Mouse (Mus musculus) midbrain, embryonic 13.5 days (tissue): Measurements from ENCODE around the gene Ypel3. TPM values are rescaled to one million over a fixed set of nuclear protein-coding genes. Genes with fewer than 3 reads are reported as not detected.
A peak's percentile ranks its signal among the peaks of the same experiment; 100 is the strongest.

ENCODE experiments used
- ATAC-seq: fragments of 200-750 bp; cut with Nextera tagmentation; 2 replicates; pipeline ENCODE4 v1.8.0; 2017; ENCODE audit warnings: mild to moderate bottlenecking, moderate TSS enrichment, moderate library complexity
- H3K27ac ChIP-seq: fragments of 300-500 bp; sonication (generic); 2 replicates; pipeline ENCODE4 v1.5.1; 2015; ENCODE audit warnings: inconsistent platforms, mild to moderate bottlenecking, moderate library complexity
- H3K27me3 ChIP-seq: fragments of 300-500 bp; sonication (generic); 2 replicates; pipeline ENCODE4 v1.6.1; 2015; ENCODE audit warnings: mild to moderate bottlenecking, inconsistent platforms
- H3K36me3 ChIP-seq: fragments of 300-500 bp; sonication (generic); 2 replicates; pipeline ENCODE4 v1.6.1; 2015; ENCODE audit warnings: mild to moderate bottlenecking, inconsistent platforms
- H3K4me1 ChIP-seq: fragments of 300-500 bp; sonication (generic); replicated peaks from 2 replicates; pipeline ENCODE4 v1.6.1; 2015; ENCODE audit warnings: inconsistent platforms
- H3K4me2 ChIP-seq: fragments of 300-500 bp; sonication (generic); replicated peaks from 2 replicates; pipeline ENCODE4 v1.6.1; 2015; ENCODE audit warnings: moderate library complexity, mild to moderate bottlenecking, inconsistent platforms
- H3K4me3 ChIP-seq: fragments of 300-500 bp; sonication (generic); replicated peaks from 2 replicates; pipeline ENCODE4 v1.5.1; 2015; ENCODE audit warnings: mild to moderate bottlenecking, inconsistent platforms
- H3K9ac ChIP-seq: fragments of 300-500 bp; sonication (generic); replicated peaks from 2 replicates; pipeline ENCODE4 v1.6.1; 2015; ENCODE audit warnings: mild to moderate bottlenecking, inconsistent platforms
- H3K9me3 ChIP-seq: fragments of 300-500 bp; sonication (generic); 2 replicates; pipeline ENCODE4 v1.6.1; 2016; ENCODE audit warnings: mild to moderate bottlenecking, inconsistent platforms
- WGBS: fragments of 180-500 bp; shearing (Covaris S2); methylation state at CpG from one replicate; pipeline ENCODE4 v1.1.7; 2015; 5-methylcytosine and 5-hydroxymethylcytosine counted together
- polyA plus RNA-seq: library from polyadenylated mRNA; unstranded; fragments of >200 nt; fragmentation: Nextera tagmentation; extraction: Ambion mirVana; gene quantifications from 2 replicates; pipeline ENCODE4 v1.2.1, GENCODE M21; 2015

The Ypel3 gene
- polyA plus RNA-seq, 1 experiment from 2014 or later = 180 TPM

DNA sequence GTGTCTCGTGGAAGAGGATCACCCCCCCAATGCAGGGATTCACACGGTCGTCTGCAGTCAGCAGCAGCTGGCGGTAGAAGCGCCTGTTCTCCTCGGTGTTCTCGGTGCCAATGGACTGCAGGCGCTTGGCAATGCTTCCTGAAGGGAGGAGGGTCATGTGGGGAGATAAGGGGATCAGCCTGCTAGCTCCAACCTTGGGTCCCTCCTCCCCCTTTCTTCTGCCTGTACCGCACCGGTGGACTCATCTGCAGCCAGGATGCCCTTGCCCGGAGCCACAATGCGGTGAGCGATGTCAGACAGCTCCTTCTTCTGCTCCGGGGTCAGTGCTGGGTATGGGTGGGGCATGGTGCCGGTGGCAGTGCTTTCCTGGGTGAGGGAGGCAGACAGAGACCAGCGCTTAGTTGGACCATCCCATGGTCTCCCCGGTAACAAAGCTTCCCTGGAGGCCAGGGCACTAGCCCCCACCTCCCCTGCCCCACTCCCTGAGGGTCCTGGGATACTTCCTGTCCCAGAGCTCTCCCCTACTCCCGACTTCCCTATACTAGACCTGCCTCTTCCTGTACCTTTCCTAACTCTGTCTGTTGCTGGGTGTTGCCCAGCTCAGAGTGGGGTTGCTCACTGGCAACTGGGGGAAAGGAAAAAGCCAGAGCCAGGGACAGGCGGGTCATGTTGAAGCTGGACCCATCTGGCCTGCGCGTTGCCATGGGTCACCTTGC, 20.8 kb downstream of the Ypel3 start, which contains the start of gene Fam57b:
Gene Fam57b, plus strand, starts transcription at position 258 of the 716 bp plus-strand sequence.
- H3K4me1 ChIP-seq = peaks cover 43% of the 10 kb centered on the region
- no peaks in the 10 kb centered on the region for H3K27me3 ChIP-seq
- H3K9me3 ChIP-seq = no peaks in the 10 kb centered on the region
- H3K4me3 ChIP-seq = peak within 1 kb of the TSS; percentile 84
- peaks cover 32% of the 10 kb centered on the region for H3K36me3 ChIP-seq
- ATAC-seq = no peak
- whole genome bisulfite sequencing = 28% methylated on average over 21 of the region's 21 CpGs
- H3K4me2 ChIP-seq = peak within 1 kb of the TSS; percentile 82
- H3K9ac ChIP-seq = peak within 1 kb of the TSS; percentile 89
- peak within 1 kb of the TSS; percentile 91 for H3K27ac ChIP-seq

DNA sequence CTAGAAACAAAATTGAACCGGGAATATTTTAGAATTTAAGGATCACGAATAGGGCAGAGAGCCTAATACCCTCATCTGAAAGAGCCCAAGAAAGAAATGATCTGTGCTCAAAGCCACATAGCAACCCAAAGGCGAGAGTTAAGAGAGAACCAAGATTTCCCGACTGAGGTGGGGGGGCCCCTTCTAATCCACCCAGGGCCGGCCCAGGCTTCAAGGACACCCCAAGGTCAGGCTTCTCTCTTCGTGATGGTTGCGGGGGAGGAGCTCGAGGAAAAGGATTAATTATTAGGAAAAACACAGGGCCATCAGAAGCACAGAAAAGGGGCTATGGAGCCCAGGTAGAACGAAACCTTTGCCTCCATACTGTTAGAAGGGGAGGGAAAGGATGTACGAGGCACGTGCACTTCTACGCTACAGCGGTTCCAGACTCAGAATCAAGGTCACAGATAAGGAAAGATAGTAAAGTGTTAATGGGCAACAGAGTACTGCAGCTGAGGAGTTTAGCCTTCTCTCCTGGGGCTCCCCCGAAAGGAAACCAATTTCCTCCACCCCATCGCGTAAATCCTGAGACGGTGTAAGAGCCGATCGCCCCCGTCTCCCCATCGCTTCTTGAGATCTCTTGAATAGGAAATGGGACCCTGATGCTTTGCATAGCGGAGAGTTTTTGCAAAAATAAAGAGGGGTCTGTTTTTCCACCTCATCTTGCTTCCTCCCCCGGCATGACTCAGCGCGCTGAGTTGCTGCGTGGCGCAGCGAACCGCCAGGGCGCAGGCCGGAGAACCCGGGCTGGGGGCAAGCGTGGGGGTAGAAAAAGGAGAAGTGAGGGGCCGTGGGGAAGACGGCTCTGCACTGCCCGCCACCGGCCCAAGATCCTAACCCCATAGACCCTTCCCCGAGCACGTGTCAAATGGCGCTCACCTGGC, 21.6 kb downstream of the Ypel3 start:
- WGBS = under 1% methylated on average over 40 of the region's 40 CpGs
- H3K9me3 ChIP-seq = no peaks in the 10 kb centered on the region
- H3K27me3 ChIP-seq = no peaks in the 10 kb centered on the region
- peak overlapping the region; percentile 82 for H3K4me2 ChIP-seq
- H3K36me3 ChIP-seq = peaks cover 34% of the 10 kb centered on the region
- H3K9ac ChIP-seq = peak overlapping the region; percentile 89
- peak overlapping the region; percentile 91 for H3K27ac ChIP-seq
- no peak for ATAC-seq
- H3K4me3 ChIP-seq = peak overlapping the region; percentile 84
- peaks cover 36% of the 10 kb centered on the region for H3K4me1 ChIP-seq

DNA sequence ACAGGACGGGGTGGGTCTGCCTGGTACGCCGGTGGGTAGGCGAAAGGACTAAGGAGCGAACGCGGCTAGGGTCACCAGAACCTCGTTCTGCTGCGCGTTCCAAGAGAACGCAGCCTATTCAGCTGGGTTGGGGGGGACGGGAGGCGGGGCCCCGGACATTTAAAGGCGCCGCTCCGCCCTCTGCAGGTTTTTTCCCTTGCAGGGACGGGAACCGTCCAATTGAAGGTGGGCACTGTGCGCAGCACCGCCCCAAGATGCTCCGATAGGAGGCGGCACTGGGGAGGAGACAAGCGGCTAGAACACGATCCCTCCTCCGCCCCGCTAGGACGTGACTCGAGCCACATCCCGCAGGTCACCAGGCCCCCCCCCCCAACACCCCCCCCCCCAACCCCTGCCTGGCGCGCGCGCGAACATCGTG, 22.3 kb downstream of the Ypel3 start:
- peak overlapping the region; percentile 91 for H3K27ac ChIP-seq
- H3K4me1 ChIP-seq = peaks cover 36% of the 10 kb centered on the region
- no peaks in the 10 kb centered on the region for H3K9me3 ChIP-seq
- WGBS = under 1% methylated on average over 30 of the region's 36 CpGs
- peaks cover 38% of the 10 kb centered on the region for H3K36me3 ChIP-seq
- peak overlapping the region; percentile 84 for H3K4me3 ChIP-seq
- peak; percentile 96 for ATAC-seq
- peak overlapping the region; percentile 89 for H3K9ac ChIP-seq
- H3K27me3 ChIP-seq = no peaks in the 10 kb centered on the region
- peak overlapping the region; percentile 82 for H3K4me2 ChIP-seq

DNA sequence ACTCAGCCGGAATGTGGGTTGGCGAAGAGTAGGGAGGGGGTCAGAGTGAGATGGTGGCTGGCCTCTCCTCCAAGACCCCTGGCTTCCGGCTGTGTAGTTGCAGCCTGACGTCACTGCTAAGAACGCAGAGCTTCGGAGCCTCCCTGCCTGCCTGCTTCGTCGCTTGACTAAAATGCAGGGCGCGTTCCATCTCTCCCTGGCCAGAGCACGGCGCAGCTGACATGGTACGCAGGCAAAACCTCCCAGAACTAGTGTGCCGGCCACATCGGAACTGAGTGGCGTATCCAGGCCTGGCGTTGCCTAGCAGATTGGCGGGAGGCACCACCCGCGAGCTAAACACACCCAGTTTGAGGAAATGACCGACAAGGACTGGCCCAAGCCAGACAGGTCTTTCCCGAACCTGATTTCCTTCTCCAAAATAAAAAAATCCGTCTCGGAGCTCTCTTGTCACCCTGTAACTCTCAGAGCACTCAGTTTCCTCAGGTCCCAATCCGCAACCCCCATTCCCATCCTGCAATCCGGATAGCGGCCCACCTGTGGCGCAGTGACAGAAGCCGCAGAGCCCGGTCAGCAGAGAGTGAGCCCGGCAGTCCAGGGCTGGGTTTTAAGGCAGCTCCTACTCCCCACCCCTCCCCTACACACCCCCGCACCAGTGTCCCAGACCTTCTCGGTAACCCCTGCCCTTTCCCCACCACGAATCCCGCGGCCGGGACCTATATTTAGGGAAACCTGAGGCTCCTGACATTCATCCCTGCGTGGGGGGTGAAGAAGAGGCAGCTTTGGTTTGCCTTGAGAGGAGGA, 22.9 kb downstream of the Ypel3 start:
- H3K9ac ChIP-seq = peak overlapping the region; percentile 80
- peaks cover 36% of the 10 kb centered on the region for H3K4me1 ChIP-seq
- no peaks in the 10 kb centered on the region for H3K27me3 ChIP-seq
- peak overlapping the region; percentile 91 for H3K27ac ChIP-seq
- peak; percentile 93 for ATAC-seq
- H3K4me3 ChIP-seq = peak overlapping the region; percentile 84
- H3K4me2 ChIP-seq = peak overlapping the region; percentile 82
- under 1% methylated on average over 36 of the region's 38 CpGs for WGBS
- H3K9me3 ChIP-seq = no peaks in the 10 kb centered on the region
- peaks cover 34% of the 10 kb centered on the region for H3K36me3 ChIP-seq

DNA sequence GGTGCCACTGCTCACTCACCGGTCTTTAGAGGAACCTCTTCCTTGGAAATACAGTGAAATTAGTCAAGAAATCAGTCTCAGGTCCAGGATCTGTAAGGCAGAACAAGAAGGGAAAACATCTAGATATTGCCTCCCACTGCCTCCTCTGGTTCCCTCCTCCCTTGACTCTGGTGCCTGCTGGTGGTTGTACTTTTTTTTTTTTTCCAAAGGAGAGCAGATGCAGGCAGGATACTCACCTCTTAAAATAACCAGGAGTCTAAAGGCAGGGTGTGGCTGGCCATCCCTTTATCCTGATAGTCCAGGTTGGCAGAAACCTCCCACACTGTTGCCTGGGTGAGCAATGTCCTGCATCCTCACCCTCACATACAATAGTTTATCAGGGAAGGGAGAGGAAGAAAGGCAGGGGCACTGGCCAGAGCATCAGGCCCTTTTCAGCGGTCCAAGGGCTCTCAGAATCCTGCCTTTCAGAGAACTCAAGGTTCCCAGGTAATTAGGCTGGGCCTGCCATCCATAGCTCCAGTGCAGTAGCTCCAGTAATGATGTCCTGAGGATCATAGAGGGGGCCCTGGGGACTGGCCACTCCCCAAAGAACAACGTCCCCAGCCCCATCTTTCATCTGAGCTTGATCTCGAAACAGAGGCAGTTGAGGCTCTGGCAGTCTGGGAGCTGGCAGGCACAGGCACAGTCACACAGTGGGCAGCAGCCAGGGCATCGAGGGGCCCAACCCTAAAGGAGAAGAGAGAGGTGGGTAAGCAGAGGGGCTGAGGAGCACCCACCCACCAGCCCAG, 23.7 kb downstream of the Ypel3 start:
- Histone ChIP-seq H3K4me2 (peak overlapping the region; percentile 82), H3K36me3 (peaks cover 26% of the 10 kb centered on the region), H3K4me1 (peaks cover 36% of the 10 kb centered on the region), H3K27ac (peak overlapping the region; percentile 91), H3K9ac (peak overlapping the region; percentile 80), H3K27me3 (no peaks in the 10 kb centered on the region), H3K4me3 (peak overlapping the region; percentile 84), H3K9me3 (no peaks in the 10 kb centered on the region)
- WGBS = 45% methylated on average over 5 of the region's 5 CpGs
- no peak for ATAC-seq

DNA sequence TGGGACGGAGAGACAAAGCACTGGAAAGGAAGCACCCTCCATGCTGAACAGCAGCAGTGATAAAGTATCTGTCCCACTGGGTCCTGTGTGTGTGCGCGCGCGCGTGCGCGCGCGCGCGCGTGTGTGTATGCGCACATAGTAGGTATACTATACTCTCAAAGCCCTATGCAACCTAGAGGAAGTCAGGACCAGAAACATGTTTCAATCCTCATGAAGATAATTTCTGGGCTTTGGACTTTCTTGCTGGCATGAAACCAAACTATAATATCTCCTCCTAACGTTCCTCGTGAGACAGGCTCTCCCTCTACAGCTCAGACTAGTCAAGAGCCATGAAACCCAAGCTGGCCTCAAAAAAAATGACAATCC, 24.3 kb downstream of the Ypel3 start:
- WGBS = 96% methylated on average over 16 of the region's 16 CpGs

DNA sequence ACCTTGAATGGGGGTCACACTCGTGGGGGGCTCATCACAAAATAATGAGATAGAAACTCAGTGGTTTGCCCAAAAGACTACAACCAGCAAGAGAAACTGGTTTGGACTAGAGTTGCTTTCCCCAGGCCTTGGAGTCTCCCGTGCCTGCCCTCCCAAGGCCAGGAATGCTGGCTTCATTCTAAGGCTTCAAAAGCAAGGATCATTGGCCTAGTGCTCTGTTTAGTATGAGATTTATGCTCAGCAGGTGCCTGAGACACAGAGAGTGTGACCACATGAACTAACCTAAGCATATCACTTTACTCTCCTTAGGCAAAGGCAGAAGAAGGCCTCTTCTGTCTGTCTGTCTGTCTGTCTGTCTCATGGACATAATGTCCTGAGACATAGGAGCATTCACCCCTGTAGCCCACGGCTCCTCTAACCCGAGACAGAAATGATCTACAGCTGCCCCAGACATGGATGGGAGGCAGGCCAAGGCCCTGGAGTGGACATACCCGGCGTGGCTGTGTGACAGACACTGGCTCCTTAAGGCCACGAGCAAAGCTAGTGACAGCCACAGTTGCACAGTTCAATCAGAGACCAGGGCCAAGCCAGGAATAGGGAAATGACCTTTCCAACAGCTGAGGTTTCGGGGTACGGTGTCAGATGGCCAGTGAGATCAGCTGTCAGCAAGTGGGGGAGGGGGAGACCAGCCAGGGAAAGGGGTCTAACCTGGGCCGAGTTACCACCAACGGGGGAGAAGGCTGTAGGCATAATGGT, 25.6 kb downstream of the Ypel3 start:
- no peaks in the 10 kb centered on the region for H3K27me3 ChIP-seq
- peaks cover 16% of the 10 kb centered on the region for H3K36me3 ChIP-seq
- H3K27ac ChIP-seq = no peak overlapping the region
- H3K4me2 ChIP-seq = no peak overlapping the region
- no peak overlapping the region for H3K9ac ChIP-seq
- H3K9me3 ChIP-seq = no peaks in the 10 kb centered on the region
- ATAC-seq = no peak
- 88% methylated on average over 11 of the region's 11 CpGs for WGBS
- H3K4me1 ChIP-seq = peaks cover 24% of the 10 kb centered on the region
- H3K4me3 ChIP-seq = no peak overlapping the region

More for the DNA sequence above, 24.3 kb downstream of the Ypel3 start:
- Histone ChIP-seq H3K9me3 (no peaks in the 10 kb centered on the region), H3K9ac (no peak overlapping the region), H3K27ac (no peak overlapping the region), H3K36me3 (peaks cover 20% of the 10 kb centered on the region), H3K4me3 (no peak overlapping the region), H3K4me1 (peaks cover 36% of the 10 kb centered on the region), H3K4me2 (no peak overlapping the region), H3K27me3 (no peaks in the 10 kb centered on the region)
- no peak for ATAC-seq

DNA sequence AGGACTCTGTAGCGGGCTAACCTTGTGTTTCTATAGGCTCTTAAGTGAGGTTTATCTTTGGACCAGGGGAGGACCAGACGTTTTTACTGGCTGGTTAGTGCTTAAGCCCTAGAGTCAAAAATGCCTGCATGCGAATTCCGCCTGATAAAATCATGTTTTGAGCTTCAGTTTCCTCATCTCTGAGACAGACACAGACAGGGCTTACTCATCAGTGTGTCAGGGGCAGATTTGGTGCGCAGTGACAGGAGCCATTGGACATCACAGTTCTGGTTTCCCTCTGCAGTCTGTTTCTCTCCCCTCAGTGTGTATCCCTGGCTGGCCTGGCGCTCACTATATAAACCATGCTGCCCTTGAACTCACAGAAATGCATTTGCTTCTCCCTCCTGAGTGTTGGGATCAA, 26.4 kb downstream of the Ypel3 start:
- Histone ChIP-seq H3K4me1 (peaks cover 24% of the 10 kb centered on the region), H3K36me3 (peaks cover 16% of the 10 kb centered on the region), H3K4me2 (no peak overlapping the region), H3K9ac (no peak overlapping the region), H3K27me3 (no peaks in the 10 kb centered on the region), H3K27ac (no peak overlapping the region), H3K4me3 (no peak overlapping the region), H3K9me3 (no peaks in the 10 kb centered on the region)
- WGBS = 95% methylated on average over 6 of the region's 6 CpGs
- ATAC-seq = no peak

DNA sequence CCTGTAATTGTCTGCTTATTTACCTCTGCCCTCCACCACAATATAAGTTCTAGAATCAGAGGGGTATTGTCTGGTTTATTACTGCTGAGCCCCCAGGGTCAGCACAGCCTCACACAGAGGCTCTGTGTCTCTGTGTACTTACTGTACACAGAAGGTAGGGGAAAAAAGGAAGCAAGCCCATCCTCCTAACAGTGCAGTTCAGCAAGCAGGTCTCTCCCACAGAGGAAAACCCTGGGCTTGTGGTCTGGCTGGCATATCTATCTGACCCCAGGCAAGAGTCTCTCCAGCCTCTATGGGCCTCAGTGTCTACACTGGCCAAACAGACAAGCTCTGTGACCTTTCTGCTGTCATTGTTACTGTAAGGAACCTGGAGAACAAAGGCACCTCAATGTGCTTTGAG, 27.0 kb downstream of the Ypel3 start:
- H3K27me3 ChIP-seq = no peaks in the 10 kb centered on the region
- no peak overlapping the region for H3K4me3 ChIP-seq
- no peak overlapping the region; the same call in 1 of the 2 replicates for H3K9ac ChIP-seq
- peaks cover 26% of the 10 kb centered on the region for H3K4me1 ChIP-seq
- no peak overlapping the region for H3K4me2 ChIP-seq
- ATAC-seq = no peak
- no peaks in the 10 kb centered on the region for H3K9me3 ChIP-seq
- no peak overlapping the region for H3K27ac ChIP-seq
- peaks cover 16% of the 10 kb centered on the region for H3K36me3 ChIP-seq

DNA sequence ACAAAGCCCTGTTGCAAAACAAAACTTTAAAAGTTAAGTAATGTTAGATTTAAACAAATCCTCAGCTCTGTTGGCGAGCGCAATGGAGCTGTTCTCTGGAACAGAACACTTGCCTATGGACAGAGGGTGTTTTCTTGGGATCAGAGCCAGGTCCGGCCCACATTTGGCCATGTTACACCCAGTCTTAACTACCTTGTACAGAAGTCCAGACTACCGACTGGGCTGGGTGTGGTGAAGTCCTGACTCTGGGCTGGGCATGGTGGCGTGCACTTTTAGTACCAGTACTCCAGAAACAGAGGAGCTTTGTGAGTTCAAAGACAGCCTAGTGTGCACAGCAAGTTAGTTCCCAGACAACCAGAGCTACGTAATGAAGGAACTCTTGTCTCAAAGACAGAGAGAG, 30.2 kb downstream of the Ypel3 start:
- no peak overlapping the region for H3K4me3 ChIP-seq
- H3K9ac ChIP-seq = no peak overlapping the region
- no peaks in the 10 kb centered on the region for H3K9me3 ChIP-seq

More for the DNA sequence above, 30.2 kb downstream of the Ypel3 start:
- no peak for ATAC-seq
- no peaks in the 10 kb centered on the region for H3K27me3 ChIP-seq
- 91% methylated on average over 6 of the region's 6 CpGs for WGBS
- peaks cover 20% of the 10 kb centered on the region for H3K4me1 ChIP-seq
- H3K36me3 ChIP-seq = peaks cover 16% of the 10 kb centered on the region
- H3K27ac ChIP-seq = no peak overlapping the region
- H3K4me2 ChIP-seq = no peak overlapping the region
